Mouse (Mus musculus): ENCODE results near the gene Lrcol1. TPM values are rescaled to one million over a fixed set of nuclear protein-coding genes. Genes with fewer than 3 reads are reported as not detected.

Gene Lrcol1
- polyA plus RNA-seq, 1 experiment from 2014 or later, result not detected

DNA sequence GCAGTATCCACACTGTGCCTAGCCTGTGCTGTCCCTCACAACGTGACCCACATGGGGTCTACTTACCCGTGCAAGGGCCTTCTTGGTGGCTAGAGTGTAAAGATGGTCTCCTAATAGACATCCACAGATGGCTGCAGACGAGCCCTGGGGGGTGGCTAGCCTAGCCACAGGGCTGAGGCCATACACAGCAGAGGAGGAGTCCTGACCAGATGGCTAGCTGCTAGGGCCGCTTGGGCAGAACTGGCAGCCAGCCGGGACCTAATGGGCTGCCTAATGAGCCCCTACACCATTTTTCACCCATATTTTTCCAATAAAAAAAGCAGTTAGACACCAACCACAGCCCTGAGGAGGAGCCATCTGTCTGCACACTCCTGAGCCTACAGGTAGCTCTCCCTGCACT lies 48.2 kb downstream of the Lrcol1 start:
- Histone ChIP-seq H3K36me3 (ENCODE audit: insufficient read depth, low read length) (0 out of 2 replicates have a peak, but pooled peaks cover 5% of the 10 kb centered on the region), H3K4me2 (ENCODE audit: low read length) (no peak overlapping the region), H3K9me3 (replicated peaks; ENCODE audit: low read length) (no peaks in the 10 kb centered on the region), H3K4me1 (replicated peaks; ENCODE audit: insufficient read depth, low read length) (peaks cover under 1% of the 10 kb centered on the region; the same call in 1 of the 2 replicates), H3K27ac (no peak overlapping the region), H3K9ac (ENCODE audit: low read depth, low read length) (no peak overlapping the region), H3K4me3 (replicated peaks; ENCODE audit: low read depth, low read length) (no peak overlapping the region), H3K27me3 (ENCODE audit: insufficient read depth, low read length) (no peaks in the 10 kb centered on the region)
- TF ChIP-seq CTCF (IDR thresholded peaks at IDR 0.05; ENCODE audit: low read depth), result no peak
- ATAC-seq (replicated peaks; ENCODE audit: low FRiP score, low read depth) (no peak), DNase-seq (ENCODE audit: low spot score) (no peak)
- whole genome bisulfite sequencing, result 54% methylated on average over 5 of the region's 5 CpGs

DNA sequence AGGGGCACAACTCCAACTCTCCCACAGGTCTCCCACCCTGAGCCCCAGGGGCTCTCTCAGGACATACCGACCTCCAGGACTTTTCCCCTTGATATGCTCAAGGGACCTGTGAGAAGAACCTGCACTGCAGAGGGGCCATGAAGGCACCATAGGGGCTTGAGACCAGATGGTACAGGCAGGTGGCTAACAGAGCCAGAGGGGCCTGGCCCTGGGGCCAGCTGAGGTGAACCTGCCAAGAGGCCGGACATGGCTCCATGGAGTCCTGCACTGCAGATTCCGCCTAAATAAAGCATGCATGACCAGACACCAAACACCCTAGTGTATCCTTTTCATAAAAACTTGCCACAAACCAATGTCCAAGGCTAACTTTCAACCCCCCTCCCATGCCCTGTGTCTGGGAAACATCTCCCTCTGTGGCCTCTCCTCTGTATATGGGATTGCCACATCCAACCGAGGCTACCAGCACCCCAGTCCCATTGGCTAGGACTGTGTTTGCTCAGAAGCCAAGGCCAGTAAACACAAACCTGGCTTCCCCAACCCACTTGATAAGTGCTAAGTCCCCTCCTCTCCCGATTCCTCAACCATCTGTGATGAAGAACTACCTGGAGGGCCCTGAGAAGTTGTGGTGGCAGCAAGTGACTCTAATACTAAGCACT lies 50.6 kb downstream of the Lrcol1 start:
- Histone ChIP-seq H3K9me3 (replicated peaks; ENCODE audit: low read length) (no peaks in the 10 kb centered on the region), H3K27ac (no peak overlapping the region), H3K27me3 (ENCODE audit: insufficient read depth, low read length) (no peaks in the 10 kb centered on the region), H3K9ac (ENCODE audit: low read depth, low read length) (no peak overlapping the region), H3K4me2 (ENCODE audit: low read length) (no peak overlapping the region), H3K4me1 (replicated peaks; ENCODE audit: insufficient read depth, low read length) (no peaks in the 10 kb centered on the region), H3K36me3 (ENCODE audit: insufficient read depth, low read length) (0 out of 2 replicates have a peak, but pooled peaks cover 5% of the 10 kb centered on the region), H3K4me3 (replicated peaks; ENCODE audit: low read depth, low read length) (no peak overlapping the region)
- ATAC-seq (replicated peaks; ENCODE audit: low FRiP score, low read depth), result no peak
- no peak for DNase-seq (ENCODE audit: low spot score)
- no peak for TF ChIP-seq CTCF (IDR thresholded peaks at IDR 0.05; ENCODE audit: low read depth)
- WGBS, result 76% methylated on average over 5 of the region's 5 CpGs

DNA sequence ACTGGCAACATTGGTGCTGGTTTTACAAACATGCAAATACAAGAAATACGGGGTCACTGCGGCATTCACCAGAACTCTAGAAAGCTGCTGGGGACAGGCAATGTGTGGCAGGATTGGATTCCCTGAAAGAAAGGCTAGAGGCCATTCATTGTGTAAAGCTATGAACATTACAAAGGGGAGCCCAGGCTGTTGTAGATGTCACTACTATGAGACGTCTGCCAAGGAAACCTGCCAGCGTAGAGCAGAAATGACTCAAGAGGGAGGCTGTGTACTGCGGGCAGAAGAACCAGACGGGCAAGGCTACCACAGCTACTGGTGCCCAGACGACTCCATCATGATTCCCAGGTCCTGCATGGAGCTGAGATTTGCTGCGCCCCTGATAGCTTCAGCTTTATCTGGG lies 56.6 kb downstream of the Lrcol1 start:
- no peak overlapping the region for H3K9ac ChIP-seq (ENCODE audit: low read depth, low read length)
- WGBS, result 90% methylated on average over 8 of the region's 8 CpGs
- H3K27me3 ChIP-seq (ENCODE audit: insufficient read depth, low read length), result no peaks in the 10 kb centered on the region
- TF ChIP-seq CTCF (IDR thresholded peaks at IDR 0.05; ENCODE audit: low read depth), result no peak
- no peak overlapping the region for H3K4me3 ChIP-seq (replicated peaks; ENCODE audit: low read depth, low read length)
- DNase-seq (ENCODE audit: low spot score) (no peak), ATAC-seq (replicated peaks; ENCODE audit: low FRiP score, low read depth) (no peak)
- no peaks in the 10 kb centered on the region for H3K4me1 ChIP-seq (replicated peaks; ENCODE audit: insufficient read depth, low read length)
- no peak overlapping the region for H3K27ac ChIP-seq
- no peak overlapping the region for H3K4me2 ChIP-seq (ENCODE audit: low read length)
- H3K9me3 ChIP-seq (replicated peaks; ENCODE audit: low read length), result no peaks in the 10 kb centered on the region
- no peaks in the 10 kb centered on the region for H3K36me3 ChIP-seq (ENCODE audit: insufficient read depth, low read length)

DNA sequence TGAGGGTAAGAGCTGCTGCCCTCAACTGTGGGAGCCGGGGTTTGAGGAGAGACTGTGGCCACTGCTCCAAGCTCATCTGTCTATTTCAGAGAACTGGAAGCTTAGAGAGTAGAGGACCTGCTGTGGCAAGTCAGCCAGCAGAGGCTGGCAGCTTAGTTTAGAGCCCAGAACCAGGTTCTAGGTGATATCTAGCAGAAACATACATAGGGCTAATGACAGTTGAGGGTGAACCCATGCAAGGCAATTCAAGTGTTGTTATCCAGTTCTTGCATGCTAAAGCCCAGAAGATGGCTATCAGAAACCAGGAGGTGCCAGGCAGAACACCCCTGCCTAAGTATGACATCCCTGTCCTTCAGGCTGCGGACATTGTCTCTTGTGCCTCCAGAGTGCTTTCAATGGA lies 58.0 kb downstream of the Lrcol1 start:
- H3K4me1 ChIP-seq (replicated peaks; ENCODE audit: insufficient read depth, low read length), result no peaks in the 10 kb centered on the region
- WGBS, result 92% methylated on average over 2 of the region's 2 CpGs
- TF ChIP-seq CTCF (IDR thresholded peaks at IDR 0.05; ENCODE audit: low read depth), result no peak
- ATAC-seq (replicated peaks; ENCODE audit: low FRiP score, low read depth) (no peak), DNase-seq (ENCODE audit: low spot score) (no peak)
- H3K27ac ChIP-seq, result no peak overlapping the region
- no peaks in the 10 kb centered on the region for H3K36me3 ChIP-seq (ENCODE audit: insufficient read depth, low read length)
- no peaks in the 10 kb centered on the region for H3K9me3 ChIP-seq (replicated peaks; ENCODE audit: low read length)
- H3K27me3 ChIP-seq (ENCODE audit: insufficient read depth, low read length), result no peaks in the 10 kb centered on the region
- H3K9ac ChIP-seq (ENCODE audit: low read depth, low read length), result no peak overlapping the region
- H3K4me2 ChIP-seq (ENCODE audit: low read length), result no peak overlapping the region
- H3K4me3 ChIP-seq (replicated peaks; ENCODE audit: low read depth, low read length), result no peak overlapping the region

DNA sequence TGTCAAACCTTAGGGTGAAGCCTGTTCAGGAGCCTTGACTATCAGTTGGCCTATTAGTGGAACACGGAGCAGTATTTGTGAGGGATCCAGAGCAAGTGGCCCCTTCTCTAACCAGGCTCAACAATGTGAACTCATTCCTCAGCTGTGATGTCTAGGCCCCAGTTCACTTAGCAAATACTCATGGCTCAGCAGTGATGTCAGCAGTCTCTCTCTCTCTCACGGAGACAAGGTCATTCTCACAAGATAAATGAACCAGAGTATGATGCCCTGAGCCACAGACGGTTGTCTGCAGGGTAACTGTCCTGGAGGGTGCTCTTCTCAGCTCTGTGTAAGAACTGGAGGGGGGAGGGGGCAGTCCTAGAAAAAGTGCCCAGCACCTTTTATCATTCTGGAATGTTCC lies 59.4 kb downstream of the Lrcol1 start:
- H3K27ac ChIP-seq, result no peak overlapping the region
- no peak overlapping the region for H3K9ac ChIP-seq (ENCODE audit: low read depth, low read length)
- ATAC-seq (replicated peaks; ENCODE audit: low FRiP score, low read depth) (no peak), DNase-seq (ENCODE audit: low spot score) (no peak)
- no peak overlapping the region for H3K4me2 ChIP-seq (ENCODE audit: low read length)
- H3K4me3 ChIP-seq (replicated peaks; ENCODE audit: low read depth, low read length), result no peak overlapping the region
- no peaks in the 10 kb centered on the region for H3K9me3 ChIP-seq (replicated peaks; ENCODE audit: low read length)
- TF ChIP-seq CTCF (IDR thresholded peaks at IDR 0.05; ENCODE audit: low read depth), result no peak
- H3K36me3 ChIP-seq (ENCODE audit: insufficient read depth, low read length), result no peaks in the 10 kb centered on the region
- no peaks in the 10 kb centered on the region for H3K4me1 ChIP-seq (replicated peaks; ENCODE audit: insufficient read depth, low read length)
- WGBS, result 55% methylated on average over 3 of the region's 3 CpGs
- H3K27me3 ChIP-seq (ENCODE audit: insufficient read depth, low read length), result no peaks in the 10 kb centered on the region

Other genes with a start within 250 kb of the Lrcol1 start
- 1.3 and 1.6 TPM in 2 replicates for gene Plcxd1, start 244.8 kb upstream of the Lrcol1 start, polyA plus RNA-seq (2015; fragmentation: Nextera tagmentation; extraction: Ambion mirVana)
- gene Gtpbp6, start 236.5 kb upstream of the Lrcol1 start, polyA plus RNA-seq (2015; fragmentation: Nextera tagmentation; extraction: Ambion mirVana), result 26.4 and 28.3 TPM in 2 replicates
- gene Zfp605, start 234.6 kb upstream of the Lrcol1 start, polyA plus RNA-seq (2015; fragmentation: Nextera tagmentation; extraction: Ambion mirVana), result 4.8 and 4.9 TPM in 2 replicates
- gene Chfr, start 208.9 kb upstream of the Lrcol1 start, polyA plus RNA-seq (2015; fragmentation: Nextera tagmentation; extraction: Ambion mirVana), result 29.5 and 30.5 TPM in 2 replicates
- gene Golga3, start 168.0 kb upstream of the Lrcol1 start, polyA plus RNA-seq (2015; fragmentation: Nextera tagmentation; extraction: Ambion mirVana), result 9.8 and 11.1 TPM in 2 replicates
- 23.3 and 24.2 TPM in 2 replicates for gene Ankle2, start 113.7 kb upstream of the Lrcol1 start, polyA plus RNA-seq (2015; fragmentation: Nextera tagmentation; extraction: Ambion mirVana)
- 47.8 and 51.7 TPM in 2 replicates for gene Pgam5, start 74.8 kb upstream of the Lrcol1 start, polyA plus RNA-seq (2015; fragmentation: Nextera tagmentation; extraction: Ambion mirVana)
- 54.0 and 57.6 TPM in 2 replicates for gene Pxmp2, start 58.5 kb upstream of the Lrcol1 start, polyA plus RNA-seq (2015; fragmentation: Nextera tagmentation; extraction: Ambion mirVana)
- gene Pole, start 58.4 kb upstream of the Lrcol1 start, polyA plus RNA-seq (2015; fragmentation: Nextera tagmentation; extraction: Ambion mirVana), result 11.1 and 13.7 TPM in 2 replicates
- gene P2rx2, start 1.5 kb upstream of the Lrcol1 start, polyA plus RNA-seq (2015; fragmentation: Nextera tagmentation; extraction: Ambion mirVana), result 0.57 and 0.64 TPM in 2 replicates
- 11.8 and 14.0 TPM in 2 replicates for gene Fbrsl1, start 103.8 kb downstream of the Lrcol1 start, polyA plus RNA-seq (2015; fragmentation: Nextera tagmentation; extraction: Ambion mirVana)
- 0.56 and 0.95 TPM in 2 replicates for gene Galnt9, start 199.6 kb downstream of the Lrcol1 start, polyA plus RNA-seq (2015; fragmentation: Nextera tagmentation; extraction: Ambion mirVana)